Mouse (Mus musculus) limb, embryonic 15.5 days (tissue): ENCODE measurements around the gene Sec23ip. TPM values are rescaled to one million over a fixed set of nuclear protein-coding genes. Genes with fewer than 3 reads are reported as not detected.

Source experiments
- ATAC-seq: fragments of 200-750 bp; cut with Nextera tagmentation; 2 replicates; pipeline ENCODE4 v1.8.0; 2017; ENCODE audit warnings: low read depth, moderate TSS enrichment; ENCODE audit not compliant: insufficient number of reproducible peaks, low FRiP score, low TSS enrichment
- H3K27ac ChIP-seq: fragments of 300-500 bp; sonication (generic); 2 replicates; pipeline ENCODE4 v1.5.1; 2015; ENCODE audit warnings: moderate library complexity, mild to moderate bottlenecking, inconsistent platforms
- H3K27me3 ChIP-seq: fragments of 300-500 bp; sonication (generic); 2 replicates; pipeline ENCODE4 v1.6.1; 2015; ENCODE audit warnings: inconsistent platforms
- H3K36me3 ChIP-seq: fragments of 300-500 bp; sonication (generic); 2 replicates; pipeline ENCODE4 v1.6.1; 2015; ENCODE audit warnings: inconsistent platforms
- H3K4me1 ChIP-seq: fragments of 300-500 bp; sonication (generic); 2 replicates; pipeline ENCODE4 v1.6.1; 2015; ENCODE audit warnings: inconsistent platforms
- H3K4me2 ChIP-seq: fragments of 300-500 bp; sonication (generic); 2 replicates; pipeline ENCODE4 v1.6.1; 2015; ENCODE audit warnings: mild to moderate bottlenecking, inconsistent platforms
- H3K4me3 ChIP-seq: fragments of 300-500 bp; sonication (generic); 2 replicates; pipeline ENCODE4 v1.5.1; 2015; ENCODE audit warnings: mild to moderate bottlenecking, inconsistent platforms
- H3K9ac ChIP-seq: fragments of 300-500 bp; sonication (generic); 2 replicates; pipeline ENCODE4 v1.6.1; 2015; ENCODE audit warnings: inconsistent platforms
- H3K9me3 ChIP-seq: fragments of 300-500 bp; sonication (generic); 2 replicates; pipeline ENCODE4 v1.6.1; 2016; ENCODE audit warnings: inconsistent platforms
- WGBS: fragments of 180-500 bp; shearing (Covaris S2); methylation state at CpG from one replicate; pipeline ENCODE4 v1.1.7; 2015; 5-methylcytosine and 5-hydroxymethylcytosine counted together
- polyA plus RNA-seq: library from polyadenylated mRNA; unstranded; fragments of >200 nt; fragmentation: Nextera tagmentation; extraction: Ambion mirVana; gene quantifications from 2 replicates; pipeline ENCODE4 v1.2.1, GENCODE M21; 2015

Gene Sec23ip
- polyA plus RNA-seq, 1 experiment from 2014 or later = 38.0 TPM

GRCm38 (mm10) chr7:128739462-128740277 is 5.1 kb upstream of the Sec23ip start:
- H3K27me3 ChIP-seq = no peaks in the 10 kb centered on the region
- peak overlapping the region; percentile 88 for H3K27ac ChIP-seq
- no peaks in the 10 kb centered on the region for H3K9me3 ChIP-seq
- H3K4me3 ChIP-seq = peak overlapping the region; percentile 99
- WGBS = under 1% methylated on average over 69 of the region's 80 CpGs
- H3K36me3 ChIP-seq = 0 out of 2 replicates have a peak, but pooled peaks cover 3% of the 10 kb centered on the region
- peak overlapping the region; percentile 74 for H3K4me2 ChIP-seq
- H3K9ac ChIP-seq = peak overlapping the region; percentile 94
- peaks cover 21% of the 10 kb centered on the region for H3K4me1 ChIP-seq
- peak; percentile 36; the same call in 1 of the 2 replicates for ATAC-seq

DNA sequence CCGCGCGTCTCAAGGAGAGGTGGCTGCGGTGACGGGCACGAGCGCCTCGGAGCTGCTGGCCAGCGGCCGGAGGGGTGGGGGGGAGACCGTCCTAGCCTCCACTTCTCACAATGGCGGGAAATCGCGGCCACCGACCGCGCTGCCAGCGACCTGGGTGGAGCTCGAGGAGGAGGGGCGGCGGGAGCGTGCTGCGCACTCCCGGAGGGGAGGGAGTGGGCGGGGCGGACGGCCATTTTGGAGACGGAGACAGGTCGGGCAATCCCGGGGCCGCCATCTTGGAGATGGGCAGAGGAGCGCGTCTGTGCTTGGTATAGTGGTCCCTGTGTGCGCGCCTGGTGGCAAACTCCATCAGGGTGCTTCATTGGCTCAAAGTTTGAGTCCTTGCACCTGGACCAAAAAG is 4.4 kb upstream of the Sec23ip start, which contains the start of gene Mcmbp:
Gene Mcmbp (minus strand): TSS at position 162 of the 400 bp plus-strand sequence.
- peak within 1 kb of the TSS; percentile 88 for H3K27ac ChIP-seq
- H3K4me1 ChIP-seq = peaks cover 21% of the 10 kb centered on the region
- H3K36me3 ChIP-seq = no peaks in the 10 kb centered on the region
- peak within 1 kb of the TSS; percentile 74 for H3K4me2 ChIP-seq
- H3K9me3 ChIP-seq = no peaks in the 10 kb centered on the region
- H3K27me3 ChIP-seq = no peaks in the 10 kb centered on the region
- H3K4me3 ChIP-seq = peak within 1 kb of the TSS; percentile 99
- peak within 1 kb of the TSS; percentile 94 for H3K9ac ChIP-seq
- ATAC-seq = peak; percentile 86
- 1% methylated on average over 33 of the region's 35 CpGs for WGBS

DNA sequence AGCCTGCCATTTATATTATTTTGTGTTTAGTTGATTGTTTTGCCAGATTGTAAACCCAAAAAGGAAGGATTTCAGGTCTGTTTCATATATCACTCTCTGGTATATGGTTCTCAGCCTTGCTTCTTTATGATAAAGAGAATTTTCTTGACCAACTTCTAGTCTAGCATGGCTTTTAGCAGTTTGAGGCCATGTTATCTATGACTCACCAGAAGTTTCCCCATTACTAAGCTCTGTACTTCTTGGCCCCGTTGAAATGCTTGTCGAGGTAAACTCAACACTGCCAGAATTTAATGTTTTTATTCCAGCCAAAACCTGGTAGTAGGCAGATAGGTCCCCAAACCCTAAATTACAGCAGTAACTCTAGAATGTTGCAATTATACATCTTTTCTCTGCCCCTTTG is 845 bp upstream of the Sec23ip start:
- Histone ChIP-seq H3K4me3 (peak overlapping the region; percentile 99), H3K9me3 (no peaks in the 10 kb centered on the region), H3K4me1 (peaks cover 35% of the 10 kb centered on the region), H3K4me2 (peak overlapping the region; percentile 68), H3K36me3 (no peaks in the 10 kb centered on the region), H3K27ac (peak overlapping the region; percentile 72; the same call in 1 of the 2 replicates), H3K27me3 (no peaks in the 10 kb centered on the region), H3K9ac (no peak overlapping the region)
- no peak for ATAC-seq
- 58% methylated on average over 2 of the region's 2 CpGs for WGBS

- Histone ChIP-seq H3K9me3 (no peaks in the 10 kb centered on the region), H3K9ac (no peak overlapping the region), H3K27ac (no peak overlapping the region), H3K36me3 (peaks cover 13% of the 10 kb centered on the region), H3K27me3 (no peaks in the 10 kb centered on the region), H3K4me3 (peak overlapping the region; percentile 99), H3K4me1 (peaks cover 30% of the 10 kb centered on the region), H3K4me2 (peak overlapping the region; percentile 68)
- no peak for ATAC-seq
- 81% methylated on average over 10 of the region's 10 CpGs for WGBS
Measured at GRCm38 (mm10) chr7:128746151-128746550, 1.4 kb downstream of the Sec23ip start.

DNA sequence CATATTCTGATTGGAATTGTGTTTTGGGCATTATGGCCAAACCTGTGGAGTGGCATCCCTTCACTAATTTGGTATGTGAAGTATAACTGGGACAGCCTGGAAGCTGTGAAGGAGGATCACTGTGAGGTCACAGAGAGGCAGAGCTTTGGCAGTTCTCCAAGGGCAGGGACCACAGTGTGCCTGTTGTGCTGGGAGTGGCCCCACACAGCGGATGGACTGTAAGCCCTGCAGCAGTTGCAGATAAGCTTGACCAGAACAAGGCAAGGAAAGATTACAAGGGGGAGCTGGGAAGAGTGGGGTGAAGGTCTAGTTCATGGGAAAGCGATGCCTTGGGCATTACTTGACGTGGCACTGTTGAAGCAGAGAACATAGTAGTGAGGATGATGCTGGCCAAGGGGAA is 4.0 kb downstream of the Sec23ip start:
- peaks cover 30% of the 10 kb centered on the region for H3K4me1 ChIP-seq
- no peak overlapping the region for H3K4me3 ChIP-seq
- no peaks in the 10 kb centered on the region for H3K9me3 ChIP-seq
- peaks cover 36% of the 10 kb centered on the region for H3K36me3 ChIP-seq
- no peaks in the 10 kb centered on the region for H3K27me3 ChIP-seq
- no peak for ATAC-seq
- no peak overlapping the region for H3K4me2 ChIP-seq
- WGBS = 66% methylated on average over 3 of the region's 3 CpGs
- H3K9ac ChIP-seq = no peak overlapping the region
- no peak overlapping the region for H3K27ac ChIP-seq

DNA sequence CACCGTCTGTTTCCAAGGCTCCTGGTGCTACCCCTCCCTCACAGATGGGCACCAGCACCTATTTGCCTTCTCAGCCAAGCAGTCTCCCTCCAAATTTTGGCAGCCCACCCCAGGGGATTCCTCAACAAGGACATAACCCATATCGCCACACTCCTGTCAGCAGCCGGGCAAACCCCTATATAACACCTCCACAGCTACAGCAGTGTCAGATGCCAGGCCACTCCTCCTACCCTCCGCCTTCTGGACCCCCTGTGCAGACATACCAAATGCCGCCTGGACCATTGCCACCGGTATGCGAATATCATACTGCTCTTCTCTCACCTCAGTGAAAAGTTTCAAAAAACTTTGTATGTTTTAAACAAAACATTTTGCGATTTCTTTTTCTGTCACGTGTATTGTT is 5.6 kb downstream of the Sec23ip start:
- 0 out of 2 replicates have a peak, but pooled peaks have one; percentile 40 for ATAC-seq
- H3K27me3 ChIP-seq = no peaks in the 10 kb centered on the region
- 84% methylated on average over 9 of the region's 9 CpGs for WGBS
- no peak overlapping the region for H3K9ac ChIP-seq
- H3K36me3 ChIP-seq = peaks cover 52% of the 10 kb centered on the region
- H3K4me2 ChIP-seq = no peak overlapping the region
- no peak overlapping the region for H3K4me3 ChIP-seq
- no peaks in the 10 kb centered on the region for H3K9me3 ChIP-seq
- H3K27ac ChIP-seq = no peak overlapping the region
- peaks cover 27% of the 10 kb centered on the region for H3K4me1 ChIP-seq

GRCm38 (mm10) chr7:128752012-128752411 is 7.3 kb downstream of the Sec23ip start:
- no peaks in the 10 kb centered on the region for H3K27me3 ChIP-seq
- peaks cover 67% of the 10 kb centered on the region for H3K36me3 ChIP-seq
- H3K9me3 ChIP-seq = no peaks in the 10 kb centered on the region
- H3K4me2 ChIP-seq = no peak overlapping the region
- H3K9ac ChIP-seq = no peak overlapping the region
- no peak overlapping the region for H3K4me3 ChIP-seq
- H3K4me1 ChIP-seq = peaks cover 13% of the 10 kb centered on the region
- WGBS = 89% methylated on average over 4 of the region's 4 CpGs
- ATAC-seq = no peak
- no peak overlapping the region for H3K27ac ChIP-seq

- no peaks in the 10 kb centered on the region for H3K4me1 ChIP-seq
- H3K9me3 ChIP-seq = no peaks in the 10 kb centered on the region
- no peak overlapping the region for H3K4me2 ChIP-seq
- ATAC-seq = no peak
- H3K27me3 ChIP-seq = no peaks in the 10 kb centered on the region
- no peak overlapping the region for H3K9ac ChIP-seq
- 94% methylated on average over 1 of the region's 1 CpGs for WGBS
- no peak overlapping the region for H3K27ac ChIP-seq
- no peak overlapping the region for H3K4me3 ChIP-seq
- peaks cover 94% of the 10 kb centered on the region for H3K36me3 ChIP-seq
Measured at GRCm38 (mm10) chr7:128755396-128755795, 10.7 kb downstream of the Sec23ip start.

GRCm38 (mm10) chr7:128758948-128759347 is 14.2 kb downstream of the Sec23ip start:
- H3K36me3 ChIP-seq = peaks cover 94% of the 10 kb centered on the region
- H3K27ac ChIP-seq = no peak overlapping the region

DNA sequence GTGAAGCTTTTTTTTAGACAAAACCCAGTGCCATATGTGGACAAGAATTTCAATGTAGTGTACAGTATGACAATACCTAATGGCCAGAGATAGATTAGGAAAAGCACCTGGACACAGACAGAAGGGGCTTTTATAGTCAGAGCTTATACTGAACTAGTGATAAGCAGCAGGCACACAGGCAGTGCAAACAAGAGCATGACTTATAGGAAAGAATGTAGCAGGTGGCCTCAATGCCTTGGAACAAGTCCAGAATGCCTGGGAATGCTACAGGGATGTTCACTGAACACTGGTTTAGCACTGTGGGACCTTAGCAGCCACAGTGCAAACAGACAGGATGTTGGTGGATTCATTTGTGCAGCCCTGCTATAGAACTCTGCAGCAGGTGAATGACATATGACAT is 22.0 kb downstream of the Sec23ip start:
- Histone ChIP-seq H3K9me3 (no peaks in the 10 kb centered on the region), H3K36me3 (peaks cover 88% of the 10 kb centered on the region), H3K9ac (no peak overlapping the region), H3K4me1 (no peaks in the 10 kb centered on the region), H3K4me3 (no peak overlapping the region), H3K4me2 (no peak overlapping the region), H3K27me3 (no peaks in the 10 kb centered on the region), H3K27ac (no peak overlapping the region)
- no peak for ATAC-seq

More at GRCm38 (mm10) chr7:128758948-128759347, 14.2 kb downstream of the Sec23ip start:
- Histone ChIP-seq H3K9me3 (no peaks in the 10 kb centered on the region), H3K4me2 (no peak overlapping the region), H3K9ac (no peak overlapping the region), H3K4me1 (no peaks in the 10 kb centered on the region), H3K4me3 (no peak overlapping the region), H3K27me3 (no peaks in the 10 kb centered on the region)
- WGBS = 77% methylated on average over 4 of the region's 4 CpGs
- no peak for ATAC-seq

DNA sequence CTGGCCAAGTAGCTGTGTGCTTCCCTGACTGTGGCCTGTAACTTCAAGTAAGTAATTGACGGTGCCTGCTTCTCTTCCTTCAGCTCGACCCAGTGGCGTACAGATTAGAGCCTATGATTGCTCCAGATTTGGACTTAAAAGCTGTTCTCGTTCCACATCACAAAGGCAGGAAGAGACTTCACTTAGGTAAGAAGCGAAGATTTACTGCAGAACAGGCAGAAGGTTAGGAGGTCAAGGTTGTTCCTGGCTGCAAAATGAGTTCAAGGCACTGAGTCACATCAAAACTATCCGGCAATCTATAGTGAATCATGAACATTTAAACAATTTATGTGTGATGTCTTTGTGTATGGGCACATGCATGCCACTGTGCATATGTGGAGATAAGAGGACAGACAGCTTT is 32.5 kb downstream of the Sec23ip start:
- no peak for ATAC-seq
- H3K4me3 ChIP-seq = no peak overlapping the region
- no peak overlapping the region for H3K4me2 ChIP-seq
- no peak overlapping the region for H3K9ac ChIP-seq
- H3K36me3 ChIP-seq = peaks cover 93% of the 10 kb centered on the region
- H3K9me3 ChIP-seq = no peaks in the 10 kb centered on the region
- no peaks in the 10 kb centered on the region for H3K4me1 ChIP-seq
- WGBS = 73% methylated on average over 6 of the region's 6 CpGs
- H3K27ac ChIP-seq = no peak overlapping the region
- H3K27me3 ChIP-seq = no peaks in the 10 kb centered on the region

DNA sequence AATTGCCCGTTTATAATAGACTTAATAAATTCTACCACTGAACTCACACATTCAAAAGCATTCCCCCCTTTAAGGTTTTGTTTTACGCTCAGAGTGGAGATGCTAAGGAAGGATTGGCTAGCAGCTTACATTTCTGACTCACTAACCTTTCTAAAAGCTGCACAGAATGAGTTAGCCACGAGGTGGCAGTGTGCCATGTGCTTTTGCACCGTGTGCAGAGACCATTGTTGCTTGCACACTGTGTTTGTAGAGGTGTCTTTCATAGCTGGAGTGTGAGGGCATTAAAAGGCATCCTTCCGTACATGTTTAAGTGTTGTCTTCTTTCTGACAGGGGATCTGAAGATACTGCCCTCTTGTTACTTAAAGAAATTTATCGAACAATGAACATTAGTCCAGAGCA is 34.6 kb downstream of the Sec23ip start:
- 46% methylated on average over 6 of the region's 6 CpGs for WGBS
- ATAC-seq = no peak

More for the DNA sequence above, 34.6 kb downstream of the Sec23ip start:
- H3K4me2 ChIP-seq = no peak overlapping the region
- H3K4me1 ChIP-seq = no peaks in the 10 kb centered on the region
- H3K9ac ChIP-seq = no peak overlapping the region
- H3K27ac ChIP-seq = no peak overlapping the region
- H3K36me3 ChIP-seq = peaks cover 82% of the 10 kb centered on the region
- H3K4me3 ChIP-seq = no peak overlapping the region
- no peaks in the 10 kb centered on the region for H3K27me3 ChIP-seq
- H3K9me3 ChIP-seq = no peaks in the 10 kb centered on the region
